Mouse (Mus musculus): ENCODE measurements at regions not wholly inside any gene's neighbourhood (a gene's known extent, or its start where the extent isn't known, plus 50 kb on each side); places are given as distances from the start of the nearest gene placed in this dataset.

GRCm38 (mm10) chr7:40052255-40052654 is 534.7 kb downstream of the Zfp619 start:
- DNase-seq (ENCODE audit: low read depth, low spot score), result no peak
- no peaks in the 10 kb centered on the region for H3K36me3 ChIP-seq (ENCODE audit: control insufficient read depth, insufficient read depth, low read length, poor library complexity, severe bottlenecking)
- no peaks in the 10 kb centered on the region for H3K27me3 ChIP-seq (ENCODE audit: control insufficient read depth, insufficient read depth, low read length, poor library complexity, severe bottlenecking)

DNA sequence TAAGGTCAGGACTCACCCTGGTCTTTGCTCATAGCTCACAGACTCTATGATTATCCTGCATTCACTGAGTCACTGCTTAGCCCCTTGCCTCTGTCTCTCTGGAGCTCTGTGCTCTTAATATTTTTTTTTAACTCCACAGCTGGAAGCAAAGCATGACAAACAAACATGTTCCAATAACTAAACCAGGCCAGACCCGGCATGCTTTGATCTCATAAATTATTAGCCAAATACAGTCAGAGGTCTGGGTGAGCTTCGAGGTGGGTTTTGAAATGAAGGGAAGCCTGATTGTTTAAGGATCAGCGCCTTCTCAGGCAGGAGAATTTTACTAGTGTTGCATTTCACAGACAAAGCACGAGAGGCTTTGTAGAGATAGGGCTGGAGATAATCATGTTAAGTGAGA is 541.3 kb downstream of the Zfp619 start:
- no peaks in the 10 kb centered on the region for H3K36me3 ChIP-seq (ENCODE audit: control insufficient read depth, insufficient read depth, low read length, poor library complexity, severe bottlenecking)
- no peak for DNase-seq (ENCODE audit: low read depth, low spot score)

DNA sequence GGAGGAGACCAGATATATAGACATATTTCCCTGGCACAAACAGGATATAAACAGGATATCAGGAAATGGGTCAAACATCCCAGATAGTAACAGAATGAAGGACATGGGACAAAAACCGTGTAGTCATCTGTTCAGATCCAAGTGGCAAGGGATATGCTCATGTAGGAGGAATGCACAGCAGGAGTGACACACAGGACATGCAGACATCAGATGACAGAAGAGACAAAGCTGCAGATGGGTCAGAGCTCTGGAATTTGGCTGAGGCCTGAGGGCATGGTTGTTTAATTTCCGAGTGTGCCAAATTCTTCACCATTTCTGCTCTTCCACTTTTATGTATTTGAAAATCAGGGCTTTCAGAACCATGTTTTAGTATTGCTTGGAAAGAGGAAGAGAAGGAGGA is 547.1 kb downstream of the Zfp619 start:
- Histone ChIP-seq H3K27me3 (ENCODE audit: control insufficient read depth, insufficient read depth, low read length, poor library complexity, severe bottlenecking) (no peaks in the 10 kb centered on the region), H3K36me3 (ENCODE audit: control insufficient read depth, insufficient read depth, low read length, poor library complexity, severe bottlenecking) (no peaks in the 10 kb centered on the region)
- DNase-seq (ENCODE audit: low read depth, low spot score), result no peak

More for the DNA sequence above, 541.3 kb downstream of the Zfp619 start:
- no peaks in the 10 kb centered on the region for H3K27me3 ChIP-seq (ENCODE audit: control insufficient read depth, insufficient read depth, low read length, poor library complexity, severe bottlenecking)

- Histone ChIP-seq H3K27me3 (ENCODE audit: control insufficient read depth, insufficient read depth, low read length, poor library complexity, severe bottlenecking) (no peaks in the 10 kb centered on the region), H3K36me3 (ENCODE audit: control insufficient read depth, insufficient read depth, low read length, poor library complexity, severe bottlenecking) (no peaks in the 10 kb centered on the region)
- DNase-seq (ENCODE audit: low read depth, low spot score), result no peak
Observed at GRCm38 (mm10) chr7:40065526-40065925, 548.0 kb downstream of the Zfp619 start.

- no peaks in the 10 kb centered on the region for H3K27me3 ChIP-seq (ENCODE audit: control insufficient read depth, insufficient read depth, low read length, poor library complexity, severe bottlenecking)
- no peak for DNase-seq (ENCODE audit: low read depth, low spot score)
- H3K36me3 ChIP-seq (ENCODE audit: control insufficient read depth, insufficient read depth, low read length, poor library complexity, severe bottlenecking), result no peaks in the 10 kb centered on the region
Observed at GRCm38 (mm10) chr7:40067378-40067777, 549.8 kb downstream of the Zfp619 start.

- Histone ChIP-seq H3K36me3 (ENCODE audit: control insufficient read depth, insufficient read depth, low read length, poor library complexity, severe bottlenecking) (no peaks in the 10 kb centered on the region), H3K27me3 (ENCODE audit: control insufficient read depth, insufficient read depth, low read length, poor library complexity, severe bottlenecking) (no peaks in the 10 kb centered on the region)
- no peak for DNase-seq (ENCODE audit: low read depth, low spot score)
Observed at GRCm38 (mm10) chr7:40071313-40071712, 553.7 kb downstream of the Zfp619 start.

DNA sequence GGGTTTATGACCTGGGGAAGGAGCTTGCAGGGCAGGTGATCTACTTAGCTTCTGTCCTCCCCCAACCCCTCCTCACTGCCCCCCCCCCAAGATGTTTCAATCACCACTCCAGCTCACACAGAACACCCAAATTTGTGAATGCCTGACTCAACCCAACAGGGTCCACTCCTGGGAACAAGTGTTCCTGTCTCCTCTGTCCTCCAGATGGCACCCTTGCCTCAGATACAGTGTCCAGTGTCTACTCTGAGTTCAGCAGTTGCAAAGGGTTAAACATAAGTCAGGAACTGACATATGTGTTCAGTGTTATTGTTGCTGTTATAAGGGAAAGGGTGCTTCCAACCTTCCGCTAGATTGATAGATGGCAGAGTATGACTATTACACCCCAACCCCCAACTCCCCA is 554.9 kb downstream of the Zfp619 start:
- Histone ChIP-seq H3K27me3 (ENCODE audit: control insufficient read depth, insufficient read depth, low read length, poor library complexity, severe bottlenecking) (no peaks in the 10 kb centered on the region), H3K36me3 (ENCODE audit: control insufficient read depth, insufficient read depth, low read length, poor library complexity, severe bottlenecking) (no peaks in the 10 kb centered on the region)
- no peak for DNase-seq (ENCODE audit: low read depth, low spot score)

DNA sequence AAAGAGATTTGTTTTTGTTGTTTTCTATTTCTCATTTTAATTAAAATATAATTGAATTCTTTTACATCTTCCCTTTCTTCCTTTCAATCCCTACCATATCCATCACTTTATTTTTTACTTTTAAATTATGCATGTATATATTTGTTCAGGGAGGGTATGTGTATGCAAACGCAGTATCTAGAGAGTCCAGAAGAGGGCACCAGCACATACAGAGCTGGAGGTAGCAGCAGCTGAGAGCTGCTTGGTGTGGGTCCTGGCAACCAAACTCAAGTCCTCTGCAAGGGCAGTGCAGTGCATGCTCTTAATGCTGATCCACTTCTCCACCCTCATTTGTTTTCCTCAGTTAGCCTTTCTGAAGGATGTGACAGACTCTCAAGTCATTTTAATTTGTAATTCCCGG is 568.7 kb downstream of the Zfp619 start:
- no peaks in the 10 kb centered on the region for H3K27me3 ChIP-seq (ENCODE audit: control insufficient read depth, insufficient read depth, low read length, poor library complexity, severe bottlenecking)
- DNase-seq (ENCODE audit: low read depth, low spot score), result no peak
- no peaks in the 10 kb centered on the region for H3K36me3 ChIP-seq (ENCODE audit: control insufficient read depth, insufficient read depth, low read length, poor library complexity, severe bottlenecking)

- no peaks in the 10 kb centered on the region for H3K27me3 ChIP-seq (ENCODE audit: control insufficient read depth, insufficient read depth, low read length, poor library complexity, severe bottlenecking)
- no peaks in the 10 kb centered on the region for H3K36me3 ChIP-seq (ENCODE audit: control insufficient read depth, insufficient read depth, low read length, poor library complexity, severe bottlenecking)
- no peak for DNase-seq (ENCODE audit: low read depth, low spot score)
Observed at GRCm38 (mm10) chr7:40097094-40097493, 579.5 kb downstream of the Zfp619 start.

DNA sequence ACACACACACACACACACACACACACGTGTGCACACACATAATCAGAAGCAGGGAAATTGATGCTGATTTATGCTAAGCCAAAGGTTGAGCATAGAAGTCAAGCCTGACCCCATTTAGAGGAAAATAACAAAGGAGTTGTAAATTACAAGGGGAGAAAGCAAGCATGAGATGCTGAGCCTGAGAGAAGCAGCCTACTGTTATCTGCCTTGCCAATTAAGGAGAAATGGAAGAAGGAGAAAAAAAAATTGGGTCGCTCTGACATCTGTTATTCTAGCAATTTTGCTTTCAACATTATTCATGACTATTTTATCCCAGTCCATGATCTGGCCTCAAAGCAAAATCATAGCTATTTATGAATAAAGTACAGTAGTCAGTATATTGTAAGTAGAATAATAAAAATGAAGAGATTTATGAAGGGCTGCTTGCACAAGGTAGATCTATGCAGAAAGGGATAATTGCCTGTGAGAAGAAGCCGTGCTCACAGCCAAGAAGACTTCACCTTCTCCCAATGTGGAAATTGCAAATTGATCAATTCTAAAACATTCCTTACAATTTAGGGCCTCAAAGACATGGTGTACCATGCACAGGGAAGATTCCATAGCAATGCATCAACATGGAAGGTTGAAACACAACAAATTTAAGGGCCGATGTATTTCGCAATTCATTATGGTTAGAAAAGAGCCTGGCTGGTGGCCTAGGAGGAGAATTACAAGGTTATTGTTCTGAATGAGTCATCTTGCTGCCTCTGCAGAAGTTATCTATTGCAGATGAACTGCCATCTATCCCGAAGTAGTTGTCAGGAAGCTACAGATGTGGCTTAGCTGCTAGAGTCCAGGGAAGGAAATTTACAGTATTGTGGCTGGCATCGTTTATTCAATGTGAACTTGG is 585.7 kb downstream of the Zfp619 start:
- no peak for DNase-seq (ENCODE audit: low read depth, low spot score)
- H3K36me3 ChIP-seq (ENCODE audit: control insufficient read depth, insufficient read depth, low read length, poor library complexity, severe bottlenecking), result no peaks in the 10 kb centered on the region
- no peaks in the 10 kb centered on the region for H3K27me3 ChIP-seq (ENCODE audit: control insufficient read depth, insufficient read depth, low read length, poor library complexity, severe bottlenecking)

- no peak for DNase-seq (ENCODE audit: low read depth, low spot score)
- Histone ChIP-seq H3K27me3 (ENCODE audit: control insufficient read depth, insufficient read depth, low read length, poor library complexity, severe bottlenecking) (no peaks in the 10 kb centered on the region), H3K36me3 (ENCODE audit: control insufficient read depth, insufficient read depth, low read length, poor library complexity, severe bottlenecking) (no peaks in the 10 kb centered on the region)
Observed at GRCm38 (mm10) chr7:40142906-40143305, 625.3 kb downstream of the Zfp619 start.

GRCm38 (mm10) chr7:40144431-40144830 is 626.9 kb downstream of the Zfp619 start:
- H3K27me3 ChIP-seq (ENCODE audit: control insufficient read depth, insufficient read depth, low read length, poor library complexity, severe bottlenecking), result no peaks in the 10 kb centered on the region
- no peaks in the 10 kb centered on the region for H3K36me3 ChIP-seq (ENCODE audit: control insufficient read depth, insufficient read depth, low read length, poor library complexity, severe bottlenecking)
- DNase-seq (ENCODE audit: low read depth, low spot score), result no peak

DNA sequence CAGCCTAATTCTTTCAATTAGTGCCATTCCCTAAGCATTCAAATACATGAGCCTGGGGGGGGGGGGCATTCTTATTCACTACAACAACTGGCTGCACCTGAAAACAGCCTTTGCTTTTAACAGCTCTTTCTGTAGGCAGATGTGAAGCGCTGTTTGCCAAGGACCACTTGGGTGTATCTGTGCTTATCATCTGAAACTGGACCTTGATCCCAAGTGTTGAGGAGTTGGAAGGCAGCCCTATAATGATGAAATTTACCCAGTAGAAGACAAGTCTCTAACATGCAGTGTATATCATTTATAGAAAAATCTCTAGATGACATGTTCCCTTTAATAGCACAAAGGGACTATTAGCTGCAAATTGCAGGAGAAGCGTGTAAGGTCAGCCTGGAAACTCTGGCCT is 660.0 kb downstream of the Zfp619 start:
- no peak for DNase-seq (ENCODE audit: low read depth, low spot score)
- Histone ChIP-seq H3K27me3 (ENCODE audit: control insufficient read depth, insufficient read depth, low read length, poor library complexity, severe bottlenecking) (no peaks in the 10 kb centered on the region), H3K36me3 (ENCODE audit: control insufficient read depth, insufficient read depth, low read length, poor library complexity, severe bottlenecking) (no peaks in the 10 kb centered on the region)

GRCm38 (mm10) chr7:40195366-40195765 is 677.8 kb downstream of the Zfp619 start:
- no peak for DNase-seq (ENCODE audit: low read depth, low spot score)
- Histone ChIP-seq H3K36me3 (ENCODE audit: control insufficient read depth, insufficient read depth, low read length, poor library complexity, severe bottlenecking) (no peaks in the 10 kb centered on the region), H3K27me3 (ENCODE audit: control insufficient read depth, insufficient read depth, low read length, poor library complexity, severe bottlenecking) (no peaks in the 10 kb centered on the region)

DNA sequence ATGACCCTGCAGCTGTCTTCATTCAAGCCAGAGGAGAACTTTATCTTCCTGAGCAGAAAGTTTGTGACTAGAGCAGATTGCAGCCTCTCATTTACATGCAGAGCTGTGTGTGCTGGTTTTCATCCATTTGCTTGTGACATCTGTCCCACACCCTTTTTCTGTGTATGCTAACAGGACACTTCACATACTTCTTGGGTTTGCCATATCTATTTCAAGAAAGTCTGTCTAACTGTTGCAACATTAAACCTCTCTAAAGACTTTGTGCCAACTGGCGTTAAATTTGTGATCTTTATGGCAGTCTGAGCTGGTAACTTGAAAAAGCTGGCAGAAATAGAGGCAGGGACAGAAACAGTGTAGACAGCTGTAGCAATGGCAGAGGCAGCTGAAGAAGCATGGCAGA is 685.0 kb downstream of the Zfp619 start:
- Histone ChIP-seq H3K27me3 (ENCODE audit: control insufficient read depth, insufficient read depth, low read length, poor library complexity, severe bottlenecking) (no peaks in the 10 kb centered on the region), H3K36me3 (ENCODE audit: control insufficient read depth, insufficient read depth, low read length, poor library complexity, severe bottlenecking) (no peaks in the 10 kb centered on the region)
- no peak for DNase-seq (ENCODE audit: low read depth, low spot score)

- DNase-seq (ENCODE audit: low read depth, low spot score), result no peak
- H3K36me3 ChIP-seq (ENCODE audit: control insufficient read depth, insufficient read depth, low read length, poor library complexity, severe bottlenecking), result no peaks in the 10 kb centered on the region
Observed at GRCm38 (mm10) chr7:40211956-40212355, 686.2 kb upstream of the Vstm2b start.

More at GRCm38 (mm10) chr7:40211956-40212355, 686.2 kb upstream of the Vstm2b start:
- H3K27me3 ChIP-seq (ENCODE audit: control insufficient read depth, insufficient read depth, low read length, poor library complexity, severe bottlenecking), result no peaks in the 10 kb centered on the region
